Mouse (Mus musculus) adrenal gland, adult 10 weeks (tissue): ENCODE data around the gene Ralgps2. TPM values are rescaled to one million over a fixed set of nuclear protein-coding genes. Genes with fewer than 3 reads are reported as not detected.

Source experiments
- polyA plus RNA-seq: library from polyadenylated mRNA; stranded (reverse); fragments of 350-450 nt; fragmentation: Illumina TruSeq; extraction: RNeasy Lipid Tissue Mini Kit (QIAGEN cat#74804); gene quantifications from one replicate; pipeline ENCODE4 v1.2.3, GENCODE M21; 2014; ENCODE audit warnings: low read depth, low replicate concordance

The Ralgps2 gene
- polyA plus RNA-seq = 44.7 TPM

DNA sequence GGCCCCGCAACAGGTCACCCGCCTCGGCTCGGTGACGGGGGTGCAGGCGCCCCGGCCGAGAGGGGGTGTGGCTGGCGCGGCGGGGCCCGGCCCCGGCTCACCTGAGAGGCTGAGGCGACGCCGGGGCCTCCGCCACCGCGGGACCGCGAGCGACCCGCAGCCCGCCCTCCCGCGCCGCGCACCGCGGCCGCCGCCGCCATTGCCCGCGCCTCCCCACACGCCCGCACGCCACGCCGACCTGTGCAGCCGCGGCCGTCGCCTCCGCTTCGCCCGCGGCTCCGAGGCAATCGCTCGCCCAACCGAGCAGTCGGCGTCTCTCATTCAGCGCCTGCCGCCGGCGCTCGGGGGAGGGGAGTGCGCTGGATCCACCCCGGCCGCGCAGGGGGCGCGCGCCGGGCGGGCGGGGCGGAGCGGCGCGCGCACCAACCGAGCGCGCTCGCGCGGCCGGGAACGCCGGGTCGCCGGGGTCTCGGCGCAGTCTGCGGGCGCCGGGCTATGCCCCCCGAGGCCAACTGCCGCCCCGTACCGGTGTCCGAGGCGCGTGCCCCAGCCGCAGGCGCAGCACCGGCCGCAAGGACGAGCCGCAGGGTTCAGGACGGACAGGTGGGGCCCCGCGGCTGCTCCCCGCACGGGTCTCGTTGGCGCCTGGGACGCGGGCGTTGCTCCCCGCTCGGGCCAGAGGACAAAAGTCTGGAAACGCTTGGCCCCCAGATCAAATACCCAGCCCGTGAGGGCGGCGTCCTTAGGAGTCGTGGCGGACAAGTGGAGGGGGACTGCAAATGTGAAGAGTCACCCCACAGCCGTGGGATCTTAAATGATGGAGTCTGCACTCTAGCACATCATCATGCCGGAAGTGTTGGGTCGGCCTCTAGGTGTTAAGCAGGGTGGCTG lies at the start of gene Ralgps2:
TSS of gene Ralgps2 (minus strand) at position 376 of the 891 bp plus-strand sequence.

DNA sequence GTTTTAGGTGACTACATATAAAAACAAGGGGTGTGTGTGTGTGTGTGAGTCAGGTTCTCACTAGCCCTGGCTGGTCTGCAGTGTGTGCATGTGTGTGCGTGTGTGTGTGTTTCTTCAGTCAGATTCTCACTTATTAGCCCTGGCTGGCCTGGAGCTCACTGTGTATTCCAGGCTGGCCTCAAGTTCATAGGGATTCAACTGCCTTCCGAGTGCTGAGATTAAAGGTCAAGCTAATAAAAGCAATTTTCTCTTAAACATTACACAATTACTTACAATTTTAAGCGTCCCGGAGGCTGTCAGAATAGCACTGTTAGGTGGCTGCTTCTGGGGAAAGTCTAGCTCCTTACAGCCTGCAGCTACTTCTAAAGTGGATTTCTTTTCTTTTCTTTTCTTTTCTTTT lies 101.2 kb downstream of the Ralgps2 start, which contains the start of gene Angptl1:
TSS of gene Angptl1 (plus strand) at position 386 of the 400 bp plus-strand sequence.

Other genes with a start within 250 kb of the Ralgps2 start
- gene Fam20b, start 220.5 kb downstream of the Ralgps2 start, polyA plus RNA-seq = 91.9 TPM
- gene Angptl1, start 101.1 kb downstream of the Ralgps2 start, polyA plus RNA-seq = 7.8 TPM
- not detected for gene Tex35, start 169.1 kb upstream of the Ralgps2 start, polyA plus RNA-seq